ENCODE assay signal across 17 mouse cellular contexts in genomic region chr13:90012198-90012597, GRCm38 (mm10).
DNase-seq lines count a peak whose midpoint lies in the region; ATAC-seq lines count a peak whose summit lies in the region.
"Had no signal": no experiment of that assay in that cellular context is flagged by ENCODE, and none has a peak within 500 bp of the region (broad histone marks: within the 10 kb centered on the region; RNA-seq: fewer than 3 reads in every experiment).

No protein-coding gene starts in this region.

- no peaks in the 10 kb centered on the region for H3K36me3 ChIP-seq in lung, embryonic 16.5 days (ENCODE audit: control insufficient read depth, insufficient read depth, low read length)
- no peaks in the 10 kb centered on the region for H3K36me3 ChIP-seq in heart, embryonic 11.5 days (ENCODE audit: control insufficient read depth, insufficient read depth, low read length)
- no peaks in the 10 kb centered on the region for H3K36me3 ChIP-seq in forebrain, embryonic 13.5 days (ENCODE audit: poor library complexity, severe bottlenecking)
- H3K36me3 ChIP-seq: forebrain, embryonic 10.5 days; hindbrain, embryonic 13.5 days; limb, embryonic 10.5 days; midbrain, embryonic 13.5 days; neural tube, embryonic 12.5 days had no signal

- H3K9me3 ChIP-seq in lung, embryonic 16.5 days (ENCODE audit: control insufficient read depth, low read length), result no peaks in the 10 kb centered on the region
- H3K9me3 ChIP-seq in heart, embryonic 11.5 days (replicated peaks; ENCODE audit: control insufficient read depth, low read length), result no peaks in the 10 kb centered on the region
- H3K9me3 ChIP-seq in forebrain, embryonic 13.5 days (replicated peaks), result no peaks in the 10 kb centered on the region
- H3K9me3 ChIP-seq: forebrain, embryonic 10.5 days; hindbrain, embryonic 13.5 days; limb, embryonic 10.5 days; midbrain, embryonic 13.5 days; neural tube, embryonic 12.5 days had no signal

- H3K27me3 ChIP-seq in lung, embryonic 16.5 days (ENCODE audit: control insufficient read depth, insufficient read depth, low read depth, low read length), result no peaks in the 10 kb centered on the region
- H3K27me3 ChIP-seq in heart, embryonic 11.5 days (ENCODE audit: control insufficient read depth, insufficient read depth, low read length), result no peaks in the 10 kb centered on the region
- no peaks in the 10 kb centered on the region for H3K27me3 ChIP-seq in forebrain, embryonic 13.5 days
- H3K27me3 ChIP-seq: hindbrain, embryonic 13.5 days; midbrain, embryonic 13.5 days; neural tube, embryonic 12.5 days had no signal

- 0 out of 2 replicates have a peak overlapping the region, but pooled peaks have one; percentile 10 for H3K27ac ChIP-seq in lung, embryonic 16.5 days (ENCODE audit: low read length)
- peak overlapping the region; percentile 91 for H3K27ac ChIP-seq in heart, embryonic 11.5 days (ENCODE audit: low read depth, low read length)
- H3K27ac ChIP-seq in forebrain, embryonic 13.5 days, result no peak overlapping the region
- H3K27ac ChIP-seq: forebrain, embryonic 10.5 days; hindbrain, embryonic 13.5 days; limb, embryonic 10.5 days; liver, embryonic 14.5 days; midbrain, embryonic 13.5 days; neural tube, embryonic 12.5 days had no signal

- no peak for DNase-seq in lung, postnatal 4 days
- peak; percentile 34 to 54 for DNase-seq in heart, postnatal 10 days
- DNase-seq in frontal cortex, adult 2 months (ENCODE audit: extremely low spot score in 1 of 2, low spot score in 1 of 2), result no peak
- DNase-seq in urinary bladder, postnatal 14 days (ENCODE audit: low spot score), result no peak
- DNase-seq: cerebellum, adult 8-10 months; kidney, adult 9 months; kidney, postnatal 36 days; thymus, postnatal 25 days had no signal

- intact Hi-C loops in heart, postnatal 10 days (cut with DNase I), result no loop called here

- peak overlapping the region; percentile 45 for H3K4me2 ChIP-seq in lung, embryonic 16.5 days (ENCODE audit: low read depth, low read length)
- peak overlapping the region; percentile 46 for H3K4me2 ChIP-seq in heart, embryonic 11.5 days
- no peak overlapping the region for H3K4me2 ChIP-seq in forebrain, embryonic 13.5 days
- H3K4me2 ChIP-seq: hindbrain, embryonic 13.5 days; midbrain, embryonic 13.5 days; neural tube, embryonic 12.5 days had no signal

- WGBS in lung, embryonic 16.5 days, result 11% methylated on average over 8 of the region's 8 CpGs
- 9% methylated on average over 8 of the region's 8 CpGs for WGBS in heart, embryonic 11.5 days (ENCODE audit: insufficient replicate concordance)
- 66% methylated on average over 8 of the region's 8 CpGs for WGBS in forebrain, embryonic 13.5 days

- 0 out of 2 replicates have a peak overlapping the region, but pooled peaks have one; percentile 28 for H3K9ac ChIP-seq in lung, embryonic 16.5 days (ENCODE audit: low read length)
- no peak overlapping the region for H3K9ac ChIP-seq in heart, embryonic 11.5 days (ENCODE audit: low read depth, low read length)
- H3K9ac ChIP-seq in forebrain, embryonic 13.5 days, result no peak overlapping the region
- H3K9ac ChIP-seq: hindbrain, embryonic 13.5 days; liver, embryonic 14.5 days; midbrain, embryonic 13.5 days; neural tube, embryonic 12.5 days had no signal

- ATAC-seq in lung, embryonic 16.5 days (ENCODE audit: low read depth), result peak; percentile 60
- ATAC-seq in heart, embryonic 11.5 days (replicated peaks; ENCODE audit: insufficient number of reproducible peaks, low FRiP score, low TSS enrichment), result peak; percentile 81
- no peak for ATAC-seq in forebrain, embryonic 13.5 days
- ATAC-seq: midbrain, embryonic 13.5 days had no signal

- H3K4me1 ChIP-seq in lung, embryonic 16.5 days (replicated peaks; ENCODE audit: control insufficient read depth, insufficient read depth, low read length), result peaks cover 9% of the 10 kb centered on the region; the same call in 1 of the 2 replicates
- peaks cover 11% of the 10 kb centered on the region for H3K4me1 ChIP-seq in heart, embryonic 11.5 days (ENCODE audit: control insufficient read depth, insufficient read depth, low read length)
- H3K4me1 ChIP-seq in forebrain, embryonic 13.5 days, result no peaks in the 10 kb centered on the region
- H3K4me1 ChIP-seq: hindbrain, embryonic 13.5 days; limb, embryonic 10.5 days; midbrain, embryonic 13.5 days; neural tube, embryonic 12.5 days had no signal

- H3K4me3 ChIP-seq in lung, embryonic 16.5 days (ENCODE audit: low read length), result peak overlapping the region; percentile 18
- H3K4me3 ChIP-seq in heart, embryonic 11.5 days (ENCODE audit: low read depth, low read length), result no peak overlapping the region
- H3K4me3 ChIP-seq in forebrain, embryonic 13.5 days, result no peak overlapping the region
- H3K4me3 ChIP-seq: forebrain, embryonic 10.5 days; hindbrain, embryonic 13.5 days; limb, embryonic 10.5 days; midbrain, embryonic 13.5 days; neural tube, embryonic 12.5 days had no signal

Comparison
In these comparisons a context has a peak if more than half of its experiments do, and no peak if none do; other contexts are left out.
1. DNase-seq: peak in heart, postnatal 10 days (2 of 2); none in lung, postnatal 4 days (0 of 2), frontal cortex, adult 2 months (0 of 2) and urinary bladder, postnatal 14 days (single experiment).